Mouse (Mus musculus): ENCODE measurements around the gene Adam11.

DNA sequence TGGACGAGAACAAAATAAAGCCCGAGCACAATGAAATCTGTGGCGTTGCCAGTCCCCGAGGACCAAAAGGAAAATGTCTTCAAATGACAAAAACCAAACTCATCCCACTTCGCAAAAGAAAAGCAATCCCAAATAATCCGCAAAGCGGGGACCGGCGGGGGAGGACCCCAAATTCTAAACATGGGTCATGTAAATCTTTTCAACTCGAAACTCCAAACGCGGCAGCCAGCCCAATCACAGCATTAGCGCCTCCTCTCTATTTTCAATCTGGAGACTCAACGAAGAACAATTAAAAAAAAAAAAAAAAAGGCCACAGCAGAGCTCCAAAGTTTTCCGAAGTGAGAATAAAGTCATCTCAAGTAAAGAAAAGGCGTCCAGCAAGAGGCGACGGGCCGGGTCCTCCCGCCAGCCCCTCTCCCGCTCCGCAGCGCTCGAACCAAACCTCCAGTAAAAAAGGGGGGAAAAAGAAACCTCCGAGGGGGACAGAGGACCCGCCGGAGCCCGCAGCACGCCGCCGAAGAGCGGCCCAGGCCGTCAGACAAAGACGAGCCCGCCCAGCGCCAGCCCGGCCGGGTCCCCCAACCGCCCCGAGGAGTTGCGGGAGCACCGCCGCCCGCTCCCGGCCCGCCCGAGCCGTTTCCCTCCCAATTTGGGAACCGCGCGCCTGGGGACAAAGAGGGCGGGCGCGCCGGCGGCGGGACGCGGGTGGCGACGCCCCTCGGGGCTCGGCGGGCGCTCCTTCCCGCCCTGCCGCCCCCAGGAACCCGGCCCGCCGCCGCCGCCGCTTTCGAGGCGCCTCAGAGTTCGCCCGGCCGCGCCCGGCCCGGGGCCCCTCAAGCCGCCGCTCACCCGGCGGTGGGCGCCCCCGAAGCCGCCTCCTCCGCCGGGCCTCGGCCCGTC is 57.1 kb downstream of the Adam11 start:
- TF ChIP-seq CTCF (IDR thresholded peaks at IDR 0.05) = no peak
- no peak for TF ChIP-seq EP300 (IDR thresholded peaks at IDR 0.05)

Measured in lung, postnatal 0 days (tissue).